Mouse (Mus musculus) forebrain, embryonic 11.5 days (tissue): Measurements from ENCODE around the gene Slf2. TPM values are rescaled to one million over a fixed set of nuclear protein-coding genes. Genes with fewer than 3 reads are reported as not detected.

Experiments
- ATAC-seq: fragments of 200-750 bp; cut with Nextera tagmentation; replicated peaks from 2 replicates; pipeline ENCODE4 v1.8.0; 2017; ENCODE audit warnings: moderate TSS enrichment; ENCODE audit not compliant: low FRiP score
- DNase-seq: peaks from one replicate; pipeline ENCODE4 v3.0.0-alpha.2; 2017; ENCODE audit warnings: low spot score
- H3K27ac ChIP-seq: fragments of 300-500 bp; sonication (generic); 2 replicates; pipeline ENCODE4 v1.5.1; 2014; ENCODE audit warnings: low read depth, low read length
- H3K27me3 ChIP-seq: fragments of 300-500 bp; sonication (generic); 2 replicates; pipeline ENCODE4 v1.6.1; 2014; ENCODE audit warnings: mild to moderate bottlenecking, low read length, mixed read lengths; ENCODE audit not compliant: control insufficient read depth, insufficient read depth
- H3K36me3 ChIP-seq: fragments of 300-500 bp; sonication (generic); 2 replicates; pipeline ENCODE4 v1.6.1; 2014; ENCODE audit warnings: mild to moderate bottlenecking, low read length, moderate library complexity, mixed read lengths; ENCODE audit not compliant: control insufficient read depth, insufficient read depth
- H3K4me1 ChIP-seq: fragments of 300-500 bp; sonication (generic); replicated peaks from 2 replicates; pipeline ENCODE4 v1.6.1; 2014; ENCODE audit warnings: low read length, mixed read lengths; ENCODE audit not compliant: control insufficient read depth, insufficient read depth
- H3K4me2 ChIP-seq: fragments of 300-500 bp; sonication (generic); 2 replicates; pipeline ENCODE4 v1.6.1; 2014; ENCODE audit warnings: low read depth, mild to moderate bottlenecking, low read length, moderate library complexity, mixed read lengths; ENCODE audit not compliant: severe bottlenecking
- H3K4me3 ChIP-seq: fragments of 300-500 bp; sonication (generic); 2 replicates; pipeline ENCODE4 v1.5.1; 2014; ENCODE audit warnings: low read depth, low read length
- H3K9ac ChIP-seq: fragments of 300-500 bp; sonication (generic); 2 replicates; pipeline ENCODE4 v1.6.1; 2014; ENCODE audit warnings: low read length
- H3K9me3 ChIP-seq: fragments of 300-500 bp; sonication (generic); 2 replicates; pipeline ENCODE4 v1.6.1; 2016; ENCODE audit warnings: low read length, mixed read lengths; ENCODE audit not compliant: control insufficient read depth
- WGBS: fragments of 180-500 bp; shearing (Covaris S2); extraction: QIAGEN DNeasy Blood & Tissue Kit; methylation state at CpG from one replicate; pipeline ENCODE4 v1.1.7; 2014; 5-methylcytosine and 5-hydroxymethylcytosine counted together
- polyA plus RNA-seq: library from polyadenylated mRNA; unstranded; fragments of >200 nt; fragmentation: Nextera tagmentation; extraction: Ambion mirVana; gene quantifications from 2 replicates; pipeline ENCODE4 v1.2.1, GENCODE M21; 2014

The Slf2 gene
- polyA plus RNA-seq, 1 experiment from 2014 or later: 59.3 TPM

DNA sequence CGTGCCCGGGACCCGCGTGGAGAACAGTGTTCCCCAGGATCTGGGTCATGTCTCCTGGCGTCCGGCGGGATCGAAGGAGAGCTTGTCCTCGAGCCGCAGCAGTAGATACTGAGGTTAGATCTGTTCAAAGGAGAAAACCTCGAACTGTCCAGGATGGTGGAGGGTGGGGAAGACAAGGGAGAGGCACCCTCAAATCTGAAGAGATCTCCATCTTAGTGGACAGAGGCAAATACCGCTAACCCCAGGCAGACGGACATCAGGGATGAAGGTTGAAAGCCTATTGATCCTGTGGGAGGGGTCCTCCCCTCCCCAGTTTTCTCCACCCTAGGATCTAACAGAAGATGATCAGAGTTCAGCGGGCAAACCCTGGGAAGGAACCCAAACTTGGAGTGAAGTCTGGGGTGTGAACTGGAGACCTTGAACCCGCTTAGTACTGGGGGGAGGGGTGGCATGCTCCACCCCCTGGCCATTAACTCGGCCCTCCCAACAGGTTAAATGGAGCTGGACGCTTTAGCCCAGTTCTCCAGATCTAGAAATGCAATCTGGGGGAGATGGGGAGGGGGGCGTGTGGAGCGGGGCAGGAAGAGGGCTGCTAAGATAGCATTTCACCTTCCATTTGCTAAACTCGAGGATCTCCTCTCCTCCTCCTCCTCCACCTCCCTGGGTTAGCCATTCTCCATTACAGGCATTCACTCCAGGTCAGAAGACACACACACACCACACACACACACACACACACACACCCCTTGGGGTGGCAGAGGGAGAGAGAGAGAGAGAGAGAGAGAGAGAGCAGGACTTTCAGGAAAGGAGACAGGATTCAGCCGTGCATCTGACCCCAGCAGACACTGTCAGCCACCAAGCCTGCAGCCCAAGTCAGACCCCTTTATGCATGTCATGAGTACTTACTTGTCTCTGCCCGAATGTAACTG is 58.9 kb downstream of the Slf2 start:
- Histone ChIP-seq H3K9ac (peak overlapping the region; percentile 85), H3K36me3 (no peaks in the 10 kb centered on the region), H3K4me3 (peak overlapping the region; percentile 65), H3K27ac (no peak overlapping the region), H3K9me3 (no peaks in the 10 kb centered on the region), H3K27me3 (0 out of 2 replicates have a peak, but pooled peaks cover 2% of the 10 kb centered on the region), H3K4me1 (peaks cover 18% of the 10 kb centered on the region), H3K4me2 (peak overlapping the region; percentile 98)
- WGBS: 8% methylated on average over 22 of the region's 22 CpGs
- DNase-seq: no peak
- peak; percentile 28; the same call in 1 of the 2 replicates for ATAC-seq

DNA sequence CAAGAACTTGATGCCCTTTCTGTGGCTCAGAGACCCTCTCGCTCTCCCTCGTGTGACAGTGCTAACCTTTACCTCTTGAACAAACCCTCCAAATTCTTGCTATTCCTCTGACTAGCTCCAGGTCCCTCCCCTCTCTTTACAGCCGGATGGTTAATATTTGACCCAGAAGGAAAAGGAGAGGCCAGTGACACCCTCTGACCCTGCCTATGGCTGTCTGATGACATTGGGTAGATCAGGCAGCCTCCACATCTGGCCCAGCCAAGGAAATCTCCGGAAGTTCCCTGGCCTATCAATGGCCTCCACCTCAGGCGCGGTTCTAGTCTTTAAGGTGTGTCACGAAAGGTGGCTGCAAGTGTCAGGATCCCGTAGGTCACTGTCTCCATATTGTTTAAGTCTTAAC is 60.1 kb downstream of the Slf2 start:
- no peak overlapping the region for H3K9ac ChIP-seq
- no peak overlapping the region for H3K4me3 ChIP-seq
- H3K36me3 ChIP-seq: no peaks in the 10 kb centered on the region
- ATAC-seq: no peak
- H3K27me3 ChIP-seq: 0 out of 2 replicates have a peak, but pooled peaks cover 2% of the 10 kb centered on the region
- peaks cover 18% of the 10 kb centered on the region for H3K4me1 ChIP-seq
- no peaks in the 10 kb centered on the region for H3K9me3 ChIP-seq
- H3K27ac ChIP-seq: no peak overlapping the region
- DNase-seq: no peak
- no peak overlapping the region for H3K4me2 ChIP-seq
- 89% methylated on average over 8 of the region's 8 CpGs for WGBS

DNA sequence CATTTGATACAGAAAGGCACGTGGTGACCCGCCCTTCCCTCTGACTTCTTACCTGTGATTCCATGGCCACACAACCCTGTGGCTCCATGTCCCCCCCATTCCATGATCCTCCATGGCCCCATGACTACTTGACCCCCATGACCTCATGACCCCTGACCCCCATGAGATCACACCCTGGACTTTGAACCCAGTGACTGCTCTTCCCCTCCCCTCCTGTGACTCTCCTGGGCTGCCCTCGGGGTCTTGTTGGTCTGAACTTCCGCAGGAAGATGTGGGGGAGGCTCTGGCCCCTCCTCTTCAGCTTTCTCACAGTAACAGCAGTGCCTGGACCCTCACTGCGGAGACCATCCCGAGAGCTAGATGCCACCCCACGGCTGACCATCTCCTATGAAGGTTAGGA is 61.3 kb downstream of the Slf2 start:
- no peak for ATAC-seq
- Histone ChIP-seq H3K4me3 (no peak overlapping the region), H3K36me3 (no peaks in the 10 kb centered on the region), H3K27me3 (0 out of 2 replicates have a peak, but pooled peaks cover 2% of the 10 kb centered on the region), H3K9ac (no peak overlapping the region), H3K4me2 (no peak overlapping the region), H3K9me3 (no peaks in the 10 kb centered on the region), H3K27ac (no peak overlapping the region), H3K4me1 (peaks cover 18% of the 10 kb centered on the region)
- no peak for DNase-seq
- 65% methylated on average over 7 of the region's 7 CpGs for WGBS

DNA sequence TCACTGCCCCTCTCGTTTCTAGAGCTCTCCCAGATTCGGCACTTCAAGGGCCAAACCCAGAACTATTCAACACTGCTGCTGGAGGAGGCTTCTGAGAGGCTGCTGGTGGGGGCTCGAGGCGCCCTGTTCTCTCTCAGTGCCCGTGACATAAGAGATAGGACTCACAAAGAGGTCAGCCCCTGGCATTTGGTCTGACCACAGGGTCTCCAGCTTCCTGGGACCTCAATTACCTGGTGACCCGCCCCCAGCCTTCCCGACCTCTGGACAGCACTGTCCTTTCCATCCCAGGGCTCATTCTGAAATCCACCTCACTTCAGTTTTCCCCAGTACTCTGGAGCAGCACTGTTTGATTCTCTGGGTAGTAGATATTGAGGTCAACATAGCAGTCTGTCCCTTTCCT is 61.8 kb downstream of the Slf2 start:
- no peaks in the 10 kb centered on the region for H3K36me3 ChIP-seq
- no peaks in the 10 kb centered on the region for H3K9me3 ChIP-seq
- no peak for DNase-seq
- 0 out of 2 replicates have a peak, but pooled peaks cover 2% of the 10 kb centered on the region for H3K27me3 ChIP-seq
- H3K9ac ChIP-seq: no peak overlapping the region
- no peak overlapping the region for H3K27ac ChIP-seq
- ATAC-seq: no peak
- WGBS: 62% methylated on average over 7 of the region's 7 CpGs
- H3K4me2 ChIP-seq: no peak overlapping the region
- no peak overlapping the region for H3K4me3 ChIP-seq
- peaks cover 18% of the 10 kb centered on the region for H3K4me1 ChIP-seq

DNA sequence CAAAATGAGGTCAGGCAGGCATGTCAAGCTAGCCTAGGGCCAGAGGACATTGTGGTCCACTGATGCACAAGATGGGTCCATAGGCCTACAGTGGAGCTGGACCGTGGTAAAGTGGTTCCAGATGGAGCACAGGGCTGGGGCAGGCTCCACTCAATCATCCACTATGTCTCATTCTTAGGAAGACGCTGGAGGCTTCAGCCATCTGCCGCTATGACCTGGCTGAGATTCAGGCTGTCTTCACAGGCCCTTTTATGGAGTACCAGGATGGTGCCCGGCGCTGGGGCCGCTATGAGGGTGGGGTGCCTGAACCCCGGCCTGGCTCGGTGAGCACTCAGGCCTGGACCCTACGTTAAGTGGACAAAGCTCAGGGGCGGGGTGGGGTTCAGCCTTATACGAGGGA is 66.8 kb downstream of the Slf2 start:
- Histone ChIP-seq H3K4me2 (no peak overlapping the region), H3K9ac (no peak overlapping the region), H3K4me1 (no peaks in the 10 kb centered on the region), H3K36me3 (no peaks in the 10 kb centered on the region), H3K27me3 (no peaks in the 10 kb centered on the region), H3K27ac (no peak overlapping the region), H3K4me3 (no peak overlapping the region), H3K9me3 (no peaks in the 10 kb centered on the region)
- WGBS: 89% methylated on average over 11 of the region's 11 CpGs
- no peak for DNase-seq
- ATAC-seq: no peak

DNA sequence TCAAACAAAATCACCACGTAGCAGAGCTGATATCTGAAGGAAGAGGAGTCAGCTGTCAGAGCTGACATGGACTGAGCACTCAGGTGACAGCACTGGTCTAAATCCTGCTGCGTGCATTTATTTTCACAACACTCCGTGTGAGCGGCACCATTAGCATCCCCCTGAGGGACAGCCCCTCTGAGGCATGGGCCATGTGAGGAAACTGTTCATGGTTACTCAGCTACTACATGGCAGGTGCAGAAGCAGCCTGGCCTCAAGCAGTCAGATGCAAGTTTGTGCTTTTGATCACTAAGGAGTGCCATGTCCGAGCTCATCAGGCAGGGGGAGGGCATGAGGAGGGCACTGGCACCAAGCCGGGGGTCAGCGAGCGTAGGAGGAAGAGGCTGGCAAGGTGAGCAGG is 68.7 kb downstream of the Slf2 start:
- DNase-seq: no peak
- Histone ChIP-seq H3K4me2 (no peak overlapping the region), H3K9me3 (no peaks in the 10 kb centered on the region), H3K4me1 (no peaks in the 10 kb centered on the region), H3K27me3 (no peaks in the 10 kb centered on the region), H3K4me3 (no peak overlapping the region), H3K27ac (no peak overlapping the region), H3K36me3 (no peaks in the 10 kb centered on the region; the same call in 1 of the 2 replicates), H3K9ac (no peak overlapping the region)
- ATAC-seq: no peak
- WGBS: 89% methylated on average over 8 of the region's 8 CpGs

DNA sequence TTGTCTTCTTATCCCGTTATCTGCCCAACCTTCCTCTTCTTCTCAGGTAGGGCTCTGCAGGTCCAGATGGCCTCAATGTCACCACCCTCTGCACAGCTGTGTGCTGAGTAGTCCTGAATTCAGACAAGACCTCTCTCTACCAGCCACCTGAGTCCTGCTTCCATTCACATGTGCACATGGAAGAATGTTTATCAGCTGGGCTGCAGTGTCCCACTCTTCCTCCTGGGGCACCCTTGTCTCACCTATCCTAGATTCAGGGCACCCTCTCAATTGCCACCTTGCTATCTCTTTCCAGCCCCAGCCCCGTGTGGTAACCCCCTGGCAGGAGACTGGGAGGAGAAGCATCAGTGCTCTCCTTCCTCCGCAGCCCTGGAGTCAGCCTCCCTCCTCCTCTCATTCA is 71.3 kb downstream of the Slf2 start:
- no peak for ATAC-seq
- Histone ChIP-seq H3K4me1 (peaks cover 7% of the 10 kb centered on the region), H3K27ac (no peak overlapping the region), H3K27me3 (no peaks in the 10 kb centered on the region), H3K9me3 (no peaks in the 10 kb centered on the region), H3K9ac (no peak overlapping the region), H3K4me3 (no peak overlapping the region), H3K36me3 (no peaks in the 10 kb centered on the region; the same call in 1 of the 2 replicates), H3K4me2 (no peak overlapping the region)
- no peak for DNase-seq
- WGBS: 65% methylated on average over 3 of the region's 3 CpGs

DNA sequence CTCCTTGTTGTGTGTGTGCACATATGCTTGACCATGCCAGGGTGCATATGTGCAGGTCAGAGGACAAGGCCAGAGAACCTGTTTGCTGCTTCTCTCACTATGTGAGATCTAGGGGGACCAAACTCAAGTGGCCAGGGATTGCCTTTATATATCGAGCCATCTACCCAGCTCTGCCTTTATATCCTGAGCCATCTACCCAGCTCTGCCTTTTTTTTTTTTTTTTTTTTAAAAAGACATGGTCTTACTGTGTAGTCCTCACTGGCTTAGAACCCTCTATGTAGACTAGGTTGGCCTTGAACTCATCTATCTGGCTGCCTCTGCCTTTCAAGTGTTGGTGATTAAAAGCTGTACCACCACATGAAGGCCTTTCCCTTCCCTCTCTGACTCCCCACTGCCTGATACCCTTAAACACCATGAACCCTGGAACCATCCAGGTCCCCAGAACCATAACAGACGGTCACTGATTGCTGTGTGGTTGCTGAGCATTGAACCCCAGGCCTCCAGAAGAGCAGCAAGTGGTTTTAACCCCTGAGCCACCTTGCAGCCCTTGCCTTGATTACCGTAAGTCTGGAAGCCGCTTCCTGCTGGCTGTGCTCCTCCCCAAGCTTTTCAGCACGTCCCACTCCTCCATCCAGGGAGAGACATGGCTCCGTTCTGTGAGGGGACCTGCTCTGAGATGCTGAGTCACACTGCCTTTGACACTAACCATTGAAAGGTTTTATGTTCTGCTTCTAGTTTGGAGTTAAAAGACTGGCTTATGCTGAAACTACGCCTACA is 73.0 kb downstream of the Slf2 start:
- DNase-seq: no peak
- 84% methylated on average over 7 of the region's 7 CpGs for WGBS
- no peak overlapping the region for H3K4me2 ChIP-seq
- H3K9me3 ChIP-seq: no peaks in the 10 kb centered on the region
- no peaks in the 10 kb centered on the region; the same call in 1 of the 2 replicates for H3K36me3 ChIP-seq
- no peak overlapping the region for H3K4me3 ChIP-seq
- ATAC-seq: no peak
- H3K9ac ChIP-seq: no peak overlapping the region
- H3K27me3 ChIP-seq: no peaks in the 10 kb centered on the region
- H3K4me1 ChIP-seq: peaks cover 9% of the 10 kb centered on the region
- H3K27ac ChIP-seq: no peak overlapping the region
